Mouse (Mus musculus) testis, adult 2 months (tissue): ENCODE data around the gene Adra2b. TPM values are rescaled to one million over a fixed set of nuclear protein-coding genes. Genes with fewer than 3 reads are reported as not detected.
A peak's percentile ranks its signal among the peaks of the same experiment; 100 is the strongest.

Experiments used
- H3K27ac ChIP-seq: fragments of 200-500 bp; 2 replicates; pipeline ENCODE4 v1.5.1; 2012; ENCODE audit warnings: low read depth, low read length; ENCODE audit not compliant: control insufficient read depth, insufficient read depth
- H3K27me3 ChIP-seq: fragments of 200-500 bp; 2 replicates; pipeline ENCODE4 v1.6.1; 2012; ENCODE audit warnings: mild to moderate bottlenecking, low read length, moderate library complexity; ENCODE audit not compliant: control insufficient read depth, insufficient read depth
- H3K36me3 ChIP-seq: fragments of 200-500 bp; 2 replicates; pipeline ENCODE4 v1.6.1; 2012; ENCODE audit warnings: mild to moderate bottlenecking, low read length; ENCODE audit not compliant: control insufficient read depth, insufficient read depth
- H3K4me1 ChIP-seq: fragments of 200-500 bp; 2 replicates; pipeline ENCODE4 v1.6.1; 2012; ENCODE audit warnings: low read length; ENCODE audit not compliant: control insufficient read depth, insufficient read depth
- H3K4me3 ChIP-seq: fragments of 200-500 bp; 2 replicates; pipeline ENCODE4 v1.5.1; 2012; ENCODE audit warnings: low read depth, mild to moderate bottlenecking, low read length, moderate library complexity, mixed read lengths; ENCODE audit not compliant: control insufficient read depth
- CTCF ChIP-seq: fragments of 200-500 bp; IDR thresholded peaks from 2 replicates; pipeline ENCODE4 v1.5.1; 2012; ENCODE audit warnings: low read depth, mild to moderate bottlenecking, inconsistent platforms, low read length, moderate library complexity; ENCODE audit not compliant: control insufficient read depth, insufficient read depth, insufficient replicate concordance
- POLR2A ChIP-seq: fragments of 200-500 bp; IDR thresholded peaks from 2 replicates; pipeline ENCODE4 v1.6.1; 2012; ENCODE audit warnings: low read depth, mild to moderate bottlenecking, inconsistent platforms, low read length, moderate library complexity; ENCODE audit not compliant: control insufficient read depth
- polyA plus RNA-seq: library from polyadenylated mRNA; depleted of rRNA; stranded (reverse); fragments of >200 nt; gene quantifications from 2 replicates; pipeline ENCODE4 v1.2.3, GENCODE M21; 2012; rRNA removed

The Adra2b gene
- polyA plus RNA-seq = 0.16 and 0.17 TPM in 2 replicates

DNA sequence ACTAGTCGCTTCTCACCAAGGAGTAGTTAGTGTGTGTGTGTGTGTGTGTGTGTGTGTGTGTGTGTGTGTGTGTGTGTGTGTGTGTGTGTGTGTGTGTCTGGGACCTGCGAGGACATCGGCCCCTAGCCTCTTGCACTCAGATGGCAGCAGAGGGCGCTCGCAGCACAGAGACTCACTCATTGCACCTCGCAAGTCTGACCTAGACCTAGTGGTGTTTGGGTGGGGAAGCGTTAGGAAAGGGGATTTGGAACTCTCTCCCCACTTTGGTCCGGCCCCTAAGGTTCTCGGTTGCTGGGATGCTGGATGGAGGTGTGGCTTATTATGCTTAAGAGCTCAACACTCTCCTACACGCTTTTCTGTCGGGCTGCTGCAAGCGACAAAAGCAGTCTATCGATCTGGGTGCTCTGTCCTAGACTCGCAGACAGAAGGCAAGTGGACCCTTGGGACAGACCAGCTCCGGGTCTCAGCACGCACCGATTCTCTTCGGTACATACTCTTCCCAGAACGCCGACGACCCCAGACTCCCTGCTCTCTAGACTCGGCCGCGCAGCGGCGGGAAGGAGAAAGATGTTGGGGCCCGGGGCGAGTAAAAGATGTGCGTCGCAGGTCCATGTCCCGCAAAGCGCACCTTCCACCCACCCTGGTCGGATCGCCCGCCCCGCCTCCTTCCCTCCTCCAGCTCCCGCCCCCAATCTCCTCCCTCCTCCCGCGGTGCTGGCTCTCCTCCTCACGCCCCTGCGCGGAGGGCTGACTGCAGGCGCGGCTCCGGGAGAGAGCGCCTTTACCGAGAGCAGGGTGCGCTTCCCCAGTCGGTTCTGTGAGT is at the start of gene Adra2b:
Gene Adra2b, plus strand, starts transcription at position 750 of the 823 bp plus-strand sequence.
- TF ChIP-seq POLR2A = no peak
- peak; percentile 75; the same call in 1 of the 2 replicates for TF ChIP-seq CTCF
- no peaks in the 10 kb centered on the region for H3K36me3 ChIP-seq
- H3K4me1 ChIP-seq = peaks cover 7% of the 10 kb centered on the region
- H3K27ac ChIP-seq = no peak within 1 kb of the TSS
- peak within 1 kb of the TSS; percentile 67 for H3K4me3 ChIP-seq
- no peaks in the 10 kb centered on the region for H3K27me3 ChIP-seq

DNA sequence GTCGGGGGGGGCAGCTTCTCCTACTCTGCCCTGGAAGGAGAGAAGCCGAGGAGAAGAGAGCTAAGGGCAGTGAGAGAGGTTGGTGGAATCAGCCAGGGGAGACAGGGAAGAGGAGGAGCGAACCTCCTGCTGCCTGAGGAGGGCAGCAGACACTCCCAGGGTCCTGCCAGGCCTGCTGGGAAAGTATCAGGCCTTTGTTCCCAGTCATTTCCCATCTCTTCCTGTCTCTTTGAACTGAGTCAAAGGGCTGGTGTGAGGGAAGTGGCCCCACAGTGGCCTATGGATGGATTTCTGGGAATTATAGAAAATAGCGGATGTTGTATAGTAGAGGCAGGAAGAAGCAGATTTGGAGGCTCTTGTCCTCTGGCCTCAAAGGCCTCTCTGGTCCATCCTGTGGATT is 49.1 kb upstream of the Adra2b start:
- no peaks in the 10 kb centered on the region for H3K27me3 ChIP-seq
- no peak overlapping the region for H3K4me3 ChIP-seq
- H3K27ac ChIP-seq = no peak overlapping the region
- H3K4me1 ChIP-seq = no peaks in the 10 kb centered on the region
- H3K36me3 ChIP-seq = no peaks in the 10 kb centered on the region
- TF ChIP-seq CTCF = no peak
- no peak for TF ChIP-seq POLR2A

DNA sequence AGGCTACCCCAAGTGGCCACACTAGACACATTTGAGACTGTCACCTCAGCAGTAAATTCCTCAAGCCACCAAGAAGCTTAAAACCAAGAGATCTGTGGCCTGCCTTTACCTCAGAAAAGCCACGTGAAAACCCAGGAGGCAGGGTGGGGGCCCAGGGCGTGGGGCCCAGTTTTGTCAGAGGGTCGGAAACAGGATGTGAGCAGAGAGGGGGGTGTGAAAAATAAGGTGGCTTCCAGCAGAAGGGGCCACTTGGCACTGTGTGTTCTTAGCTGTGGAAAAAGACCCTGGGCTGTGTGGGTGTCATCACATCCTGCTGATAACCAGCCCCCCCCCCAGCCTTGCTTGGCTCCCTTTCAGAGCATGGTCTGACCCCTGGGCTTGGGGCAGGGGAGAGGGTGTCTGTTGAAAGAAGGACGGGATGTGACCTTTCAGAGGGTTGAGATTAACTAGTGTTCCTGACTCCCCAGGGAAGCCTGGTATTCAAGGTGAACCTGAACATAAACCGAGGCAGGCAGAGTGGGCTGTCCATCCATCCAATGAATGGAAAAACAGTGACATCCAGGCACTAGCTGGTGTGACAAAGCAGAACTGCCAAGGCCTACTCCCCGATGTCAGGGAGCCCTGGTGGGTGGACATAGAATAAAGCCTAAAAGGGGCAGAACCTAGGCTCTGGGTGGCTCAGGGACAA is 48.4 kb upstream of the Adra2b start:
- Histone ChIP-seq H3K36me3 (no peaks in the 10 kb centered on the region), H3K4me3 (no peak overlapping the region), H3K27ac (no peak overlapping the region), H3K4me1 (no peaks in the 10 kb centered on the region), H3K27me3 (no peaks in the 10 kb centered on the region)
- TF ChIP-seq POLR2A = no peak
- no peak for TF ChIP-seq CTCF

DNA sequence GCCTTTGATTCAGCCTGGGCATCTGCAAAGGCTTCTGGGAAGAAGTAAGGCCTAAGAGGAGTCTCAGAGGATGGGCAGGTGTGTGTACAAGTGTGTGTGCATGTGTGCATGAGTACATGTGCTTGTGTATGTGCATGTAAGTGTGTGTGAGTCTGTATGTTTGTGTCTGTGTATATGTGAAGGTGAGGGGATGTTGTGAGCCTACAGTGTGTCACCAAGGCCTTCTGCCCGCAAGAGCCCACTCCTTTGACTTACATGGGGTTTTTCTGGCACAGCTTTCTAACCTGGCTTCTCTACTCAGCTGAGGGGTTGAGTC is 47.9 kb upstream of the Adra2b start:
- no peaks in the 10 kb centered on the region for H3K27me3 ChIP-seq
- no peaks in the 10 kb centered on the region for H3K36me3 ChIP-seq
- H3K27ac ChIP-seq = no peak overlapping the region
- no peak overlapping the region for H3K4me3 ChIP-seq
- TF ChIP-seq CTCF (no peak), POLR2A (no peak)
- H3K4me1 ChIP-seq = no peaks in the 10 kb centered on the region

DNA sequence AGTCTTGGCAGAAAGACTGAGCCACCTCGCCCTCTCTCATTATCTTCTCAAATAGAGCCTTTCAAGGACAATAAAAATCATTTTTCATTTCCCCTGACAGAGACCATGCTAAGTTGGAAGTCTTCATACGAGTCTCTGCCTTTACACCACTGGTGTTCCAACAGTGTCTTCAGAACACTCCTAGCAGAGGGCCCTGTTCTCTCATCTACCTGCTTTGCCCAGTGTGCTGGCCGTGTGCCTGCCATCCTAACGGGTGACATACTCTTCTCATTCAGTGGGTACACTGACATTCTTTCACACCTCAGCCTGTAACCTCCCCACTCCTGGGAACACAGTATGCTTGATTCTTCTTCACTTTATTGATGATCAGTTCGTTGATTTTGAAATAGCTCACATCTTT is 46.6 kb upstream of the Adra2b start:
- Histone ChIP-seq H3K36me3 (no peaks in the 10 kb centered on the region), H3K27ac (no peak overlapping the region), H3K4me3 (no peak overlapping the region), H3K4me1 (no peaks in the 10 kb centered on the region), H3K27me3 (no peaks in the 10 kb centered on the region)
- TF ChIP-seq POLR2A = no peak
- TF ChIP-seq CTCF = no peak

DNA sequence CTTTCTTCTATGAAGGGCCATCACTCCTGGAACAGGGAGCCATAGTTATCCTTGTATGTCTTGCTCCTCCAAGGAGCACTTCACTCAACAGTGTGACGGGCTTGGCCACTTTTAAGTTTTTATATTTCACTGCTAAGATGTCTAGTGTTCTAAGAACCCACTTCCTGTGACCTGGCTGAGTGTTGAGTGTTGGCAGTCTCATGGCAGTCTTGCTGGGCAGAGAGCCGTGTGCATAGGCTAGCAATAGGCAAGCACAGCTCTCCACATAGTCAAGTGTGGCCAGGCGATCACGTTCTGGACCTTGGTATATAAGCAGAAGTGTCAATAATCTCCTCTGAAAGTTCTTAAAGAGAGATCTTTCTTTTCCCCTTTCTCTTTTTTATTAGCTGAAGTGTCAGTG is 44.9 kb upstream of the Adra2b start:
- Histone ChIP-seq H3K4me3 (no peak overlapping the region), H3K4me1 (no peaks in the 10 kb centered on the region), H3K27me3 (no peaks in the 10 kb centered on the region), H3K27ac (no peak overlapping the region), H3K36me3 (no peaks in the 10 kb centered on the region)
- TF ChIP-seq POLR2A (no peak), CTCF (no peak)

DNA sequence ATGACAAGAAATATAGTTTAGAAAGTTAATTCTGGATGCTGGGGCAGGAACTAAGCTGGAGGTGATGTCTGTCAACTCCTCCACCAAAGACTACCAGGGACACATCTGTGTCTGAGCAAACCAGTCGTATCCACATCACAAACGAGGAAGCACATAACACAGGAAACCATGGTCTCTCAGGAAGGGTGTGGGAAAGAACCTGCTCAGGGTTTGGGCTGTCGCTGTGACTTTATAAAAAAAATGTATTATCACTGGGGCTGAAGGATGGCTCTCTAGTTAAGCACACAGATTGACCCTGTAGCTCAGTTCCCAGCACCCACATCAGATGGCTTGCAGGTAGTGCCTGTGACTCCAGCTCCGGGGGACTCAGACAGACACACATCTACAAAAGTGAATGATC is 43.9 kb upstream of the Adra2b start:
- no peak overlapping the region for H3K27ac ChIP-seq
- H3K36me3 ChIP-seq = no peaks in the 10 kb centered on the region
- no peak for TF ChIP-seq CTCF
- TF ChIP-seq POLR2A = no peak
- no peaks in the 10 kb centered on the region; the same call in 1 of the 2 replicates for H3K4me1 ChIP-seq
- no peak overlapping the region for H3K4me3 ChIP-seq
- H3K27me3 ChIP-seq = no peaks in the 10 kb centered on the region
